Mouse (Mus musculus): Measurements from ENCODE around the gene Rpl7a.

- no peak for TF ChIP-seq CTCF (IDR thresholded peaks at IDR 0.05; ENCODE audit: control insufficient read depth, insufficient read depth, insufficient read length)
- no peak for TF ChIP-seq USF1 (IDR thresholded peaks at IDR 0.05; ENCODE audit: low read depth)
- no peak for TF ChIP-seq MAX (IDR thresholded peaks at IDR 0.05)
- TF ChIP-seq MYOD1 (IDR thresholded peaks at IDR 0.05; ENCODE audit: control insufficient read depth, insufficient read length, low read depth) = no peak
- no peak for TF ChIP-seq CEBPB (IDR thresholded peaks at IDR 0.05; ENCODE audit: low read depth)
- TF ChIP-seq MYOG (IDR thresholded peaks at IDR 0.05; ENCODE audit: control insufficient read depth, extremely low read depth, insufficient read length) = no peak
Observed at GRCm38 (mm10) chr2:26903311-26903710, 7.3 kb upstream of the Rpl7a start.
